Mouse (Mus musculus) stomach, postnatal 0 days (tissue): ENCODE measurements around the gene Cstf3. TPM values are rescaled to one million over a fixed set of nuclear protein-coding genes. Genes with fewer than 3 reads are reported as not detected.

Experiments
- ATAC-seq: fragments of 200-750 bp; cut with Nextera tagmentation; 2 replicates; pipeline ENCODE4 v1.8.0; 2017; ENCODE audit not compliant: low FRiP score, low TSS enrichment
- DNase-seq: peaks from one replicate; pipeline ENCODE4 v3.0.0-alpha.2; 2016; ENCODE audit warnings: low spot score
- H3K27ac ChIP-seq: fragments of 300-500 bp; sonication (generic); replicated peaks from 2 replicates; pipeline ENCODE4 v1.5.1; 2014; ENCODE audit warnings: mild to moderate bottlenecking, control low read depth
- H3K27me3 ChIP-seq: fragments of 300-500 bp; sonication (generic); 2 replicates; pipeline ENCODE4 v1.6.1; 2014; ENCODE audit warnings: low read length; ENCODE audit not compliant: control insufficient read depth, insufficient read depth
- H3K36me3 ChIP-seq: fragments of 300-500 bp; sonication (generic); 2 replicates; pipeline ENCODE4 v1.6.1; 2014; ENCODE audit warnings: low read length, mixed read lengths; ENCODE audit not compliant: control insufficient read depth, insufficient read depth
- H3K4me1 ChIP-seq: fragments of 300-500 bp; sonication (generic); replicated peaks from 2 replicates; pipeline ENCODE4 v1.6.1; 2014; ENCODE audit warnings: antibody characterized with exemption; ENCODE audit not compliant: control insufficient read depth, insufficient read depth
- H3K4me2 ChIP-seq: fragments of 300-500 bp; sonication (generic); replicated peaks from 2 replicates; pipeline ENCODE4 v1.6.1; 2014; ENCODE audit warnings: low read depth, mild to moderate bottlenecking, control low read depth, moderate library complexity
- H3K4me3 ChIP-seq: fragments of 300-500 bp; sonication (generic); 2 replicates; pipeline ENCODE4 v1.5.1; 2014; ENCODE audit warnings: low read depth, low read length, control low read depth
- H3K9ac ChIP-seq: fragments of 300-500 bp; sonication (generic); 2 replicates; pipeline ENCODE4 v1.6.1; 2014; ENCODE audit warnings: mild to moderate bottlenecking, low read length, control low read depth, mixed read lengths
- H3K9me3 ChIP-seq: fragments of 300-500 bp; sonication (generic); 2 replicates; pipeline ENCODE4 v1.6.1; 2016; ENCODE audit warnings: low read length; ENCODE audit not compliant: control insufficient read depth
- CTCF ChIP-seq: IDR thresholded peaks from 2 replicates; pipeline ENCODE4 v1.5.1; 2016; ENCODE audit warnings: antibody characterized with exemption, low read depth, mild to moderate bottlenecking, moderate library complexity
- EP300 ChIP-seq: optimal IDR thresholded peaks from 2 replicates; pipeline ENCODE3; 2016; ENCODE audit warnings: antibody characterized with exemption
- WGBS: fragments of 180-500 bp; shearing (Covaris S2); extraction: QIAGEN DNeasy Blood & Tissue Kit; methylation state at CpG from one replicate; pipeline ENCODE4 v1.1.7; 2014; 5-methylcytosine and 5-hydroxymethylcytosine counted together
- polyA plus RNA-seq: library from polyadenylated mRNA; unstranded; fragments of >200 nt; fragmentation: Nextera tagmentation; extraction: Ambion mirVana; gene quantifications from 2 replicates; pipeline ENCODE4 v1.2.1, GENCODE M21; 2015

Cstf3 gene
- polyA plus RNA-seq, 1 experiment from 2014 or later: 32.9 TPM

- no peak for DNase-seq
- no peaks in the 10 kb centered on the region for H3K27me3 ChIP-seq
- no peak overlapping the region for H3K27ac ChIP-seq
- no peak overlapping the region for H3K4me2 ChIP-seq
- no peak overlapping the region for H3K4me3 ChIP-seq
- no peaks in the 10 kb centered on the region for H3K9me3 ChIP-seq
- no peak overlapping the region for H3K9ac ChIP-seq
- TF ChIP-seq EP300: no peak
- TF ChIP-seq CTCF: no peak
- no peaks in the 10 kb centered on the region for H3K4me1 ChIP-seq
- no peak for ATAC-seq
- H3K36me3 ChIP-seq: no peaks in the 10 kb centered on the region; the same call in 1 of the 2 replicates
Measured at GRCm38 (mm10) chr2:104671724-104672123, 81.4 kb downstream of the Cstf3 start.

- TF ChIP-seq CTCF: no peak
- no peak for TF ChIP-seq EP300
- H3K4me3 ChIP-seq: no peak overlapping the region
- WGBS: 76% methylated on average over 3 of the region's 3 CpGs
Measured at GRCm38 (mm10) chr2:104677326-104677725, 87.0 kb downstream of the Cstf3 start.

GRCm38 (mm10) chr2:104684771-104685170, 94.4 kb downstream of the Cstf3 start:
- DNase-seq (no peak), ATAC-seq (no peak)
- Histone ChIP-seq H3K4me2 (no peak overlapping the region), H3K36me3 (peaks cover 4% of the 10 kb centered on the region; the same call in 1 of the 2 replicates), H3K27me3 (no peaks in the 10 kb centered on the region; the same call in 1 of the 2 replicates), H3K9me3 (no peaks in the 10 kb centered on the region), H3K9ac (no peak overlapping the region), H3K4me3 (no peak overlapping the region), H3K4me1 (no peaks in the 10 kb centered on the region), H3K27ac (no peak overlapping the region)
- WGBS: 85% methylated on average over 4 of the region's 4 CpGs
- no peak for TF ChIP-seq CTCF
- TF ChIP-seq EP300: no peak

More at GRCm38 (mm10) chr2:104677326-104677725, 87.0 kb downstream of the Cstf3 start:
- Histone ChIP-seq H3K4me1 (no peaks in the 10 kb centered on the region), H3K27ac (no peak overlapping the region), H3K9me3 (no peaks in the 10 kb centered on the region), H3K4me2 (no peak overlapping the region), H3K9ac (no peak overlapping the region), H3K36me3 (no peaks in the 10 kb centered on the region; the same call in 1 of the 2 replicates), H3K27me3 (no peaks in the 10 kb centered on the region)
- no peak for ATAC-seq
- no peak for DNase-seq

GRCm38 (mm10) chr2:104685418-104685817, 95.1 kb downstream of the Cstf3 start:
- 7% methylated on average over 13 of the region's 13 CpGs for WGBS
- no peak overlapping the region for H3K27ac ChIP-seq
- ATAC-seq: peak; percentile 89
- TF ChIP-seq EP300: no peak
- peak; percentile 99 for TF ChIP-seq CTCF
- H3K27me3 ChIP-seq: no peaks in the 10 kb centered on the region; the same call in 1 of the 2 replicates
- H3K9ac ChIP-seq: no peak overlapping the region
- H3K4me2 ChIP-seq: no peak overlapping the region
- H3K4me1 ChIP-seq: no peaks in the 10 kb centered on the region
- H3K9me3 ChIP-seq: no peaks in the 10 kb centered on the region
- DNase-seq: peak; percentile 83
- H3K36me3 ChIP-seq: peaks cover 4% of the 10 kb centered on the region; the same call in 1 of the 2 replicates
- no peak overlapping the region for H3K4me3 ChIP-seq

- TF ChIP-seq EP300 (no peak), CTCF (no peak)
- peaks cover 4% of the 10 kb centered on the region; the same call in 1 of the 2 replicates for H3K36me3 ChIP-seq
- WGBS: 55% methylated on average over 3 of the region's 3 CpGs
- no peak overlapping the region for H3K4me2 ChIP-seq
- no peaks in the 10 kb centered on the region for H3K9me3 ChIP-seq
- H3K9ac ChIP-seq: no peak overlapping the region
- no peak overlapping the region for H3K4me3 ChIP-seq
- no peak for ATAC-seq
- no peaks in the 10 kb centered on the region for H3K4me1 ChIP-seq
- no peaks in the 10 kb centered on the region; the same call in 1 of the 2 replicates for H3K27me3 ChIP-seq
- no peak for DNase-seq
- no peak overlapping the region for H3K27ac ChIP-seq
Measured at GRCm38 (mm10) chr2:104687261-104687660, 96.9 kb downstream of the Cstf3 start.

- WGBS: 83% methylated on average over 3 of the region's 3 CpGs
- Histone ChIP-seq H3K4me2 (no peak overlapping the region), H3K4me1 (no peaks in the 10 kb centered on the region), H3K27ac (no peak overlapping the region), H3K27me3 (no peaks in the 10 kb centered on the region; the same call in 1 of the 2 replicates), H3K9ac (no peak overlapping the region), H3K36me3 (peaks cover 4% of the 10 kb centered on the region; the same call in 1 of the 2 replicates), H3K4me3 (no peak overlapping the region), H3K9me3 (no peaks in the 10 kb centered on the region)
- TF ChIP-seq EP300 (no peak), CTCF (no peak)
- DNase-seq (no peak), ATAC-seq (no peak)
Measured at GRCm38 (mm10) chr2:104688321-104688720, 98.0 kb downstream of the Cstf3 start.
